Mouse (Mus musculus) spleen, adult 2 months (tissue): ENCODE measurements around the gene Rbms3. TPM values are rescaled to one million over a fixed set of nuclear protein-coding genes. Genes with fewer than 3 reads are reported as not detected.

Source experiments
- DNase-seq, 2 experiments: peaks; one replicate each; pipeline versions ENCODE4 v3.0.0 to v3.0.0-alpha.2; 2012 to 2021; ENCODE audit warnings: low spot score in 2 of 2, low read depth in 1 of 2
- H3K27ac ChIP-seq: fragments of 200-500 bp; 2 replicates; pipeline ENCODE4 v1.5.1; 2012; ENCODE audit warnings: low read length, inconsistent platforms; ENCODE audit not compliant: insufficient read depth
- H3K27me3 ChIP-seq: fragments of 200-500 bp; 2 replicates; pipeline ENCODE4 v1.6.1; 2012; ENCODE audit warnings: mild to moderate bottlenecking, moderate library complexity, low read length, inconsistent platforms; ENCODE audit not compliant: control insufficient read depth, insufficient read depth
- H3K36me3 ChIP-seq: fragments of 200-500 bp; 2 replicates; pipeline ENCODE4 v1.6.1; 2012; ENCODE audit warnings: mild to moderate bottlenecking, low read length, inconsistent platforms; ENCODE audit not compliant: control insufficient read depth, insufficient read depth
- H3K4me1 ChIP-seq: fragments of 200-500 bp; 2 replicates; pipeline ENCODE4 v1.6.1; 2011; ENCODE audit warnings: inconsistent platforms; ENCODE audit not compliant: control insufficient read depth, insufficient read depth, insufficient read length
- H3K4me3 ChIP-seq: fragments of 200-500 bp; 2 replicates; pipeline ENCODE4 v1.5.1; 2011; ENCODE audit warnings: mild to moderate bottlenecking, inconsistent platforms; ENCODE audit not compliant: insufficient read depth, insufficient read length; ENCODE audit errors: extremely low read depth
- CTCF ChIP-seq: fragments of 200-500 bp; IDR thresholded peaks from 2 replicates; pipeline ENCODE4 v1.5.1; 2011; ENCODE audit warnings: mild to moderate bottlenecking, inconsistent platforms; ENCODE audit not compliant: insufficient read depth, insufficient read length, insufficient replicate concordance; ENCODE audit errors: extremely low read depth
- POLR2A ChIP-seq: fragments of 200-500 bp; IDR thresholded peaks from 2 replicates; pipeline ENCODE4 v1.6.1; 2011; ENCODE audit warnings: low read depth, low read length, inconsistent platforms
- WGBS: fragments of 180-500 bp; shearing (Covaris S2); methylation state at CpG from one replicate; pipeline ENCODE4 v1.1.7; 2018; 5-methylcytosine and 5-hydroxymethylcytosine counted together
- polyA plus RNA-seq: library from polyadenylated mRNA; depleted of rRNA; stranded (reverse); fragments of >200 nt; gene quantifications from 2 replicates; pipeline ENCODE4 v1.2.3, GENCODE M21; 2012

Gene Rbms3
- polyA plus RNA-seq, 1 experiment: 6.8 TPM

- TF ChIP-seq POLR2A: no peak
- TF ChIP-seq CTCF: no peak
- no peaks in the 10 kb centered on the region for H3K27me3 ChIP-seq
- no peak for DNase-seq
- H3K27ac ChIP-seq: no peak overlapping the region
- no peak overlapping the region for H3K4me3 ChIP-seq
- H3K36me3 ChIP-seq: no peaks in the 10 kb centered on the region
- no peaks in the 10 kb centered on the region for H3K4me1 ChIP-seq
- WGBS: 82% methylated on average over 4 of the region's 4 CpGs
These were observed 451.3 kb downstream of the Rbms3 start for GRCm38 (mm10) chr9:117178366-117178765.

- no peaks in the 10 kb centered on the region for H3K4me1 ChIP-seq
- TF ChIP-seq CTCF (no peak), POLR2A (no peak)
- WGBS: 92% methylated on average over 7 of the region's 7 CpGs
- no peak overlapping the region for H3K4me3 ChIP-seq
- no peaks in the 10 kb centered on the region for H3K36me3 ChIP-seq
- H3K27ac ChIP-seq: no peak overlapping the region
- no peaks in the 10 kb centered on the region for H3K27me3 ChIP-seq
- DNase-seq: no peak
These were observed 457.2 kb downstream of the Rbms3 start for GRCm38 (mm10) chr9:117172526-117172925.

DNA sequence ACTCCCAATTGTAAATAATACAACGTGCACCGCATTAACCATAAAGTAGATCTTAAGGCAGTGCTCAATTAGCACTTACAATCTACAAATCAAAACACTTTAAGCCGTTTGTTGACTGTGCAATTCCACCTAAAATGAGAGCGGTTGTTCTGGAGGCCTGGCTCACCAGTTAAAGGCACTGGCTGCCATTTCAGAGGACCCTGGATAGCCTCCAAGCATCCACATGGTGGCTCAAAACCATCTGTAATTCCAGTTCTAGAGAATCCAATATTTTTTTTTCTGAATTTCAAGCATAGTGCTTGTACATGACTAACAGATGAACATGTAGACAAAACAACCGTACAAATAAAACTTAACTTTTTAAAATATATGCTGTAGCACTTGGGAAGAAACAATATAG is 460.5 kb downstream of the Rbms3 start:
- H3K36me3 ChIP-seq: no peaks in the 10 kb centered on the region
- no peaks in the 10 kb centered on the region for H3K27me3 ChIP-seq
- DNase-seq: no peak
- H3K4me3 ChIP-seq: no peak overlapping the region
- no peak overlapping the region for H3K27ac ChIP-seq
- TF ChIP-seq CTCF (no peak), POLR2A (no peak)
- WGBS: 91% methylated on average over 5 of the region's 5 CpGs
- H3K4me1 ChIP-seq: no peaks in the 10 kb centered on the region

DNA sequence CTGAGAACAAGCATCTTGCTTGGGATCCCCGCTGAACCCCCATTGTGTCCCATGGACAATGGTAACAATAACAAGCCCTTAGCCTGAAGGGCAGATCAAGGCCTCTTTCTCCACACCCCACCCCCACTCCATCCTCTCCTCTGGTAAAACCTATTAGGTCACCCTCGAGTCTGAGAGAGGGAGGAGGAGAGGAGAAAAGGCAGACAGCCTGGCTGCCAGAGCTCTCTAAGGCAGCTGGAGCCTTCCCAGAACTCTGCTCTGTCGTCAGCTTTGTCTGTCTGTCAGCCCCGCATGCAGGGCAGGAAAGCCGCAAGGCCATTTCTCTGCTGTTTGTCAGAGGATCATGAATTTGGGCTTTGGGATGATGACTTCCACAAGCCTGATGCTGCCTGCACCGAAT is 466.6 kb downstream of the Rbms3 start:
- H3K36me3 ChIP-seq: no peaks in the 10 kb centered on the region

DNA sequence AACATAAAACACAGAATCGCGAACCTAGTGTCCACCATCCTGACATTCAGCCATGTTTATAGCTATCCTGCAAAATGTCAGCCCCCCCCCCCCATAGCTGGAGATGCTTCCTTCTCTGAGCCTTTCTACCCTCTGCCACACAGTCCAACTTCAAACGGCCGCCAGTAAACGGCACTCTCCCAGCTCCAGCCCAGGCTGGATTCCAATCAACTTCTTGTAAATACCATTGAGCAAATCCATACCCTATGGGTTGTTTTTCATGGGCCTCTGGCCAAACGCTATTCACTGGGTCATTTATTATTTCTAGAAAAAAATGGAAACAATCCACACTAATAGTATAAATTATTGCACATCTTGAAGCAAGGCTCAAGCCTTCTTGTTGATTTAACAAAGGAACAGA is 468.6 kb downstream of the Rbms3 start:
- Histone ChIP-seq H3K4me3 (no peak overlapping the region), H3K36me3 (no peaks in the 10 kb centered on the region), H3K27me3 (no peaks in the 10 kb centered on the region), H3K4me1 (no peaks in the 10 kb centered on the region; the same call in 1 of the 2 replicates), H3K27ac (no peak overlapping the region)
- WGBS: 81% methylated on average over 6 of the region's 6 CpGs
- TF ChIP-seq POLR2A: no peak
- no peak for TF ChIP-seq CTCF
- DNase-seq: no peak

More for the DNA sequence above, 466.6 kb downstream of the Rbms3 start:
- no peak for DNase-seq
- WGBS: 71% methylated on average over 6 of the region's 6 CpGs
- Histone ChIP-seq H3K27me3 (no peaks in the 10 kb centered on the region), H3K4me1 (no peaks in the 10 kb centered on the region), H3K27ac (no peak overlapping the region), H3K4me3 (no peak overlapping the region)
- TF ChIP-seq POLR2A (no peak), CTCF (no peak)

- WGBS: 86% methylated on average over 9 of the region's 9 CpGs
- Histone ChIP-seq H3K4me3 (no peak overlapping the region), H3K36me3 (no peaks in the 10 kb centered on the region), H3K27ac (no peak overlapping the region), H3K27me3 (no peaks in the 10 kb centered on the region), H3K4me1 (peaks cover 4% of the 10 kb centered on the region; the same call in 1 of the 2 replicates)
- DNase-seq: no peak
- no peak for TF ChIP-seq POLR2A
- no peak for TF ChIP-seq CTCF
These were observed 473.3 kb downstream of the Rbms3 start for GRCm38 (mm10) chr9:117156330-117156905.

- Histone ChIP-seq H3K4me1 (peaks cover 4% of the 10 kb centered on the region; the same call in 1 of the 2 replicates), H3K27me3 (no peaks in the 10 kb centered on the region), H3K27ac (no peak overlapping the region), H3K4me3 (no peak overlapping the region), H3K36me3 (no peaks in the 10 kb centered on the region)
- no peak for DNase-seq
- 88% methylated on average over 4 of the region's 4 CpGs for WGBS
- TF ChIP-seq POLR2A: no peak
- TF ChIP-seq CTCF: no peak
These were observed 475.1 kb downstream of the Rbms3 start for GRCm38 (mm10) chr9:117154590-117154989.
